ENCODE assay signal across 22 mouse cellular contexts in genomic region chr6:88770981-88771380, GRCm38 (mm10). TPM values are rescaled to one million over a fixed set of nuclear protein-coding genes. Genes with fewer than 3 reads are reported as not detected.
DNase-seq lines count a peak whose midpoint lies in the region; ATAC-seq and TF ChIP-seq lines count a peak whose summit lies in the region.
"Had no signal": no experiment of that assay in that cellular context is flagged by ENCODE, and none has a peak within 500 bp of the region (broad histone marks: within the 10 kb centered on the region; RNA-seq: fewer than 3 reads in every experiment).

No protein-coding gene starts in this region.

- TF ChIP-seq CTCF in layer of hippocampus, adult 2 months (conservative IDR thresholded peaks at IDR 0.05), result no peak
- TF ChIP-seq CTCF in forebrain, postnatal 0 days (IDR thresholded peaks at IDR 0.05; ENCODE audit: low read depth), result no peak

- H3K4me2 ChIP-seq in forebrain, embryonic 15.5 days (replicated peaks), result no peak overlapping the region
- no peak overlapping the region for H3K4me2 ChIP-seq in forebrain, embryonic 12.5 days
- 0 out of 2 replicates have a peak overlapping the region, but pooled peaks have one; percentile 2 for H3K4me2 ChIP-seq in forebrain, postnatal 0 days (ENCODE audit: low read depth)
- H3K4me2 ChIP-seq: embryonic facial prominence, embryonic 12.5 days; heart, embryonic 13.5 days; hindbrain, embryonic 15.5 days had no signal

- ATAC-seq in forebrain, embryonic 15.5 days (replicated peaks), result no peak
- ATAC-seq in forebrain, embryonic 12.5 days (ENCODE audit: low FRiP score), result no peak
- no peak for ATAC-seq in forebrain, postnatal 0 days
- ATAC-seq: intestine, embryonic 16.5 days had no signal

- no peak for DNase-seq in layer of hippocampus, adult 2 months (ENCODE audit: low spot score in 2 of 2)
- no peak for DNase-seq in layer of hippocampus, adult 8-10 months (ENCODE audit: low spot score in 2 of 2)
- DNase-seq in forebrain, postnatal 0 days, result no peak
- no peak for DNase-seq in frontal cortex, postnatal 36 days (ENCODE audit: low spot score in 2 of 2)
- DNase-seq: adrenal gland, adult 8-10 months; adrenal gland, postnatal 36 days; cerebellum, adult 11 months; cerebellum, adult 8-10 months; cerebellum, postnatal 14 days; embryo, embryonic 11 days; gastrocnemius, postnatal 25 days; heart, adult 18-20 months; heart, postnatal 36 days; kidney, adult 2 months had no signal

- no peak overlapping the region for H3K9ac ChIP-seq in forebrain, embryonic 15.5 days (replicated peaks)
- H3K9ac ChIP-seq in forebrain, embryonic 12.5 days, result no peak overlapping the region
- H3K9ac ChIP-seq in forebrain, postnatal 0 days, result no peak overlapping the region
- H3K9ac ChIP-seq: embryonic facial prominence, embryonic 12.5 days; heart, embryonic 13.5 days; hindbrain, embryonic 15.5 days had no signal

- H3K36me3 ChIP-seq in forebrain, embryonic 15.5 days, result no peaks in the 10 kb centered on the region
- H3K36me3 ChIP-seq in forebrain, embryonic 12.5 days (replicated peaks), result no peaks in the 10 kb centered on the region
- H3K36me3 ChIP-seq in forebrain, postnatal 0 days (ENCODE audit: insufficient read depth), result no peaks in the 10 kb centered on the region
- H3K36me3 ChIP-seq: embryonic facial prominence, embryonic 12.5 days; G1E; heart, embryonic 13.5 days; hindbrain, embryonic 15.5 days had no signal

- peaks cover 20% of the 10 kb centered on the region for H3K4me1 ChIP-seq in forebrain, embryonic 15.5 days
- H3K4me1 ChIP-seq in forebrain, embryonic 12.5 days, result peaks cover 11% of the 10 kb centered on the region
- H3K4me1 ChIP-seq in brown adipose tissue, adult 24 weeks (ENCODE audit: control insufficient read depth, insufficient read depth, insufficient read length, low read length), result peaks cover 42% of the 10 kb centered on the region
- H3K4me1 ChIP-seq in forebrain, postnatal 0 days (ENCODE audit: insufficient read depth), result peaks cover 8% of the 10 kb centered on the region

- peak overlapping the region; percentile 72 for H3K27ac ChIP-seq in forebrain, embryonic 15.5 days (replicated peaks)
- no peak overlapping the region for H3K27ac ChIP-seq in forebrain, embryonic 12.5 days
- H3K27ac ChIP-seq in layer of hippocampus, adult 2 months, result peak overlapping the region; percentile 28; the same call in 1 of the 2 replicates
- H3K27ac ChIP-seq in brown adipose tissue, adult 24 weeks (replicated peaks; ENCODE audit: low read depth, low read length), result 0 out of 2 replicates have a peak overlapping the region, but pooled peaks have one; percentile 1
- H3K27ac ChIP-seq in forebrain, postnatal 0 days (ENCODE audit: low read depth, low read length), result peak overlapping the region; percentile 30; the same call in 1 of the 2 replicates
- H3K27ac ChIP-seq: embryonic facial prominence, embryonic 12.5 days; heart, embryonic 13.5 days; hindbrain, embryonic 15.5 days had no signal

- H3K9me3 ChIP-seq in forebrain, embryonic 15.5 days, result no peaks in the 10 kb centered on the region
- no peaks in the 10 kb centered on the region for H3K9me3 ChIP-seq in forebrain, embryonic 12.5 days
- no peaks in the 10 kb centered on the region for H3K9me3 ChIP-seq in forebrain, postnatal 0 days (ENCODE audit: low read length)
- H3K9me3 ChIP-seq: embryonic facial prominence, embryonic 12.5 days; G1E; heart, embryonic 13.5 days; hindbrain, embryonic 15.5 days had no signal

- no peak overlapping the region for H3K4me3 ChIP-seq in forebrain, embryonic 15.5 days
- no peak overlapping the region for H3K4me3 ChIP-seq in forebrain, embryonic 12.5 days (replicated peaks)
- no peak overlapping the region for H3K4me3 ChIP-seq in layer of hippocampus, adult 2 months
- no peak overlapping the region for H3K4me3 ChIP-seq in brown adipose tissue, adult 24 weeks (ENCODE audit: insufficient read depth, low read depth, low read length)
- no peak overlapping the region for H3K4me3 ChIP-seq in forebrain, postnatal 0 days (ENCODE audit: low read depth, low read length)
- H3K4me3 ChIP-seq: embryonic facial prominence, embryonic 12.5 days; heart, embryonic 13.5 days; hindbrain, embryonic 15.5 days had no signal

- WGBS in forebrain, embryonic 15.5 days, result 65% methylated on average over 5 of the region's 5 CpGs
- 89% methylated on average over 5 of the region's 5 CpGs for WGBS in forebrain, embryonic 12.5 days
- WGBS in forebrain, postnatal 0 days, result 58% methylated on average over 5 of the region's 5 CpGs

- no peaks in the 10 kb centered on the region for H3K27me3 ChIP-seq in forebrain, embryonic 15.5 days
- no peaks in the 10 kb centered on the region for H3K27me3 ChIP-seq in forebrain, embryonic 12.5 days
- no peaks in the 10 kb centered on the region for H3K27me3 ChIP-seq in forebrain, postnatal 0 days (ENCODE audit: insufficient read depth, low read length)
- H3K27me3 ChIP-seq: embryonic facial prominence, embryonic 12.5 days; heart, embryonic 13.5 days; hindbrain, embryonic 15.5 days had no signal

RNA-seq across cellular contexts. Expression of gene Mgll, which starts 46.8 kb away (rescaled TPM):
- 24.9 and 25.0 TPM in 2 replicates for polyA plus RNA-seq in forebrain, embryonic 15.5 days (2015; fragmentation: Nextera tagmentation; extraction: Ambion mirVana)
- 3.5 and 5.5 TPM in 2 replicates for polyA plus RNA-seq in forebrain, embryonic 12.5 days (2016; fragmentation: Nextera tagmentation; extraction: Ambion mirVana)
- 100 to 1,000 TPM; 178 to 182 TPM for total RNA-seq in layer of hippocampus, adult 2 months (2021)
- 100 to 1,000 TPM; 162 to 167 (median 167) TPM for total RNA-seq in layer of hippocampus, adult 8-10 months (2022)
- polyA plus RNA-seq in brown adipose tissue, adult 24 weeks (2012; ENCODE audit: insufficient read depth, insufficient read length, missing spikeins), result 257 and 493 TPM in 2 replicates
- total RNA-seq in forebrain, postnatal 0 days (2014; rRNA removed), result 35.1 and 37.5 TPM in 2 replicates
- 48.7 and 60.7 TPM in 2 replicates for polyA plus RNA-seq in forebrain, postnatal 0 days (2015; fragmentation: Nextera tagmentation; extraction: Ambion mirVana)
